Mouse (Mus musculus): ENCODE measurements at regions not wholly inside any gene's neighbourhood (a gene's known extent, or its start where the extent isn't known, plus 50 kb on each side); places are given as distances from the start of the nearest gene placed in this dataset.

- TF ChIP-seq POLR2A (IDR thresholded peaks at IDR 0.05; ENCODE audit: extremely low read depth, insufficient read depth, low read length): no peak
- TF ChIP-seq CTCF (IDR thresholded peaks at IDR 0.05; ENCODE audit: low read depth, low read length): no peak
These were observed 126.4 kb upstream of the Ank start for GRCm38 (mm10) chr15:27340070-27340469.
